Mouse (Mus musculus) stomach, postnatal 0 days (tissue): ENCODE measurements around the gene Itgb8.

Source experiments
- CTCF ChIP-seq: IDR thresholded peaks from 2 replicates; pipeline ENCODE4 v1.5.1; 2016; ENCODE audit warnings: antibody characterized with exemption, low read depth, mild to moderate bottlenecking, moderate library complexity
- EP300 ChIP-seq: optimal IDR thresholded peaks from 2 replicates; pipeline ENCODE3; 2016; ENCODE audit warnings: antibody characterized with exemption

DNA sequence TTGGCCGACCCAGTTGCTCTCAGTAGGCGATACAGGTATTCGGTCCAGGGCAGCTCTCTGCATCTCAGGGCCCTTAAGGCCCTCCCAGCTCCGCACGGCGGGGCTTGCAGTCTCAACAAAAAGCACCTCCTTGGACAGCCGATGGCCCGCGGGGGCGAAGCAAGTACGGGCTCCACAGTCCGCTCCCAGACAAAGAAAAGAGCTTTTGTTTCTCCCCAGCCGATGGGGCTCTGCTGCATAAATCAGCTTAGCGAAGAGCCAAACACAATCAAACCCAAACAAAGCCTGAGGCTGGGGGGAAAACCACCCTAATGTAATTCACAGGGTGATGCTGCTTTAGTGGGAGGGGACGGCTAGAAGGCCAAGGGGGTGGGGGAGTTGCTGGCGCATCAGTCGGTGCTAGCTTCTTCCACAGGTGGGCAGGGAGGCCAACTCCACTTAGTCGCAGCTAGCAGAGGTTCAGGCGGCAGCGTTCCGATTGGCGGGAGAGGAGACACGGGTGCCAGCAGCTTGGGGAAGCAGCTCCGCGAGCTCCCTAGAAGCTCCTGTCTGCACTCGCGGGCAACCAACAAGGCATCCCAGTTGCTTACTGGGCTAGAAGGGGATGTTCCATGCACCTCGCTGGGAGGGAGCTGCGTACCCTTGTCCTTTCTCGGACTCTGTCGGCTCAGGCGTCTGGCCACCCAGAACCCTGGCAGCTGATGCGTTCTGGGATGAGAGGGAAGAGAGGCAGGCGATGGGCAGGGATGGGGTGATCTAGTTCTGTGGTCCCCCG lies 494 bp downstream of the Itgb8 start:
- TF ChIP-seq CTCF (no peak), EP300 (no peak)
